Mouse (Mus musculus) left cerebral cortex, postnatal 4 days (tissue): ENCODE data around the gene Wwp2. TPM values are rescaled to one million over a fixed set of nuclear protein-coding genes. Genes with fewer than 3 reads are reported as not detected.
A peak's percentile ranks its signal among the peaks of the same experiment; 100 is the strongest.

Experiments used
- DNase-seq: peaks from one replicate; pipeline ENCODE4 v3.0.0-alpha.2; 2022
- intact Hi-C: fragments of 180-260 bp; cut with DNase I; formaldehyde crosslinking; loops from one replicate; pipeline ENCODE4 v1.15.1; 2025
- total RNA-seq, 2 experiments: library from RNA; stranded (reverse); gene quantifications; 2 replicates each; pipeline ENCODE4 v1.2.3; 2021

The Wwp2 gene
- total RNA-seq, 2 experiments from 2014 or later, result 37.3 to 41.5 TPM

GRCm38 (mm10) chr8:107546154-107546553, 110.0 kb downstream of the Wwp2 start:
- intact Hi-C loops, result no loop called here
- no peak for DNase-seq

- intact Hi-C loops, result no loop called here
- no peak for DNase-seq
These were observed 110.7 kb downstream of the Wwp2 start for GRCm38 (mm10) chr8:107546817-107547216.

GRCm38 (mm10) chr8:107552234-107552633, 116.1 kb downstream of the Wwp2 start:
- no peak for DNase-seq
- intact Hi-C loops, result no loop called here

GRCm38 (mm10) chr8:107555231-107555630, 119.1 kb downstream of the Wwp2 start:
- no peak for DNase-seq
- intact Hi-C loops, result no loop called here

- intact Hi-C loops, result no loop called here
- peak; percentile 73 for DNase-seq
These were observed 120.4 kb downstream of the Wwp2 start for GRCm38 (mm10) chr8:107556511-107556936.

GRCm38 (mm10) chr8:107560820-107561536, 124.8 kb downstream of the Wwp2 start:
- intact Hi-C loops, result no loop called here
- no peak for DNase-seq

- intact Hi-C loops, result no loop called here
- DNase-seq, result no peak
These were observed 126.0 kb downstream of the Wwp2 start for GRCm38 (mm10) chr8:107562164-107562563.

GRCm38 (mm10) chr8:107571046-107571445, 134.9 kb downstream of the Wwp2 start:
- intact Hi-C loops, result no loop called here
- no peak for DNase-seq

- intact Hi-C loops, result no loop called here
These were observed 135.4 kb downstream of the Wwp2 start for GRCm38 (mm10) chr8:107571486-107572135.

GRCm38 (mm10) chr8:107572497-107572896, 136.3 kb downstream of the Wwp2 start:
- intact Hi-C loops, result no loop called here

More at GRCm38 (mm10) chr8:107571486-107572135, 135.4 kb downstream of the Wwp2 start:
- DNase-seq, result no peak

GRCm38 (mm10) chr8:107574771-107575170, 138.6 kb downstream of the Wwp2 start:
- intact Hi-C loops, result no loop called here
- no peak for DNase-seq

More at GRCm38 (mm10) chr8:107572497-107572896, 136.3 kb downstream of the Wwp2 start:
- DNase-seq, result peak; percentile 79

GRCm38 (mm10) chr8:107576702-107577101, 140.5 kb downstream of the Wwp2 start:
- intact Hi-C loops, result loop anchor here (2.0 kb wide), 1 partner anchor 122 kb away; no protein-coding TSS in a partner anchor
- DNase-seq, result peak; percentile 91

- intact Hi-C loops, result loop anchor here (2.0 kb wide), 1 partner anchor 123 kb away; no protein-coding TSS in a partner anchor
- DNase-seq, result no peak
These were observed 141.5 kb downstream of the Wwp2 start for GRCm38 (mm10) chr8:107577640-107578039.

GRCm38 (mm10) chr8:107578132-107578531, 142.0 kb downstream of the Wwp2 start:
- no peak for DNase-seq
- intact Hi-C loops, result no loop called here

GRCm38 (mm10) chr8:107578541-107578940, 142.4 kb downstream of the Wwp2 start:
- intact Hi-C loops, result no loop called here
- DNase-seq, result no peak

- intact Hi-C loops, result no loop called here
- no peak for DNase-seq
These were observed 144.7 kb downstream of the Wwp2 start for GRCm38 (mm10) chr8:107580879-107581278.

- intact Hi-C loops, result no loop called here
These were observed 145.4 kb downstream of the Wwp2 start for GRCm38 (mm10) chr8:107581536-107581935.

GRCm38 (mm10) chr8:107582136-107582535, 146.0 kb downstream of the Wwp2 start:
- intact Hi-C loops, result no loop called here
- DNase-seq, result no peak

More at GRCm38 (mm10) chr8:107581536-107581935, 145.4 kb downstream of the Wwp2 start:
- no peak for DNase-seq

GRCm38 (mm10) chr8:107587429-107587994, 151.3 kb downstream of the Wwp2 start:
- intact Hi-C loops, result no loop called here
- DNase-seq, result peak; percentile 12

GRCm38 (mm10) chr8:107587995-107588780, 152.0 kb downstream of the Wwp2 start, which contains the start of gene Psmd7:
Psmd7 (minus strand) TSS chr8:107588464.
- intact Hi-C loops, result no loop called here

More at GRCm38 (mm10) chr8:107587995-107588780, 152.0 kb downstream of the Wwp2 start, which contains the start of gene Psmd7:
- peak; percentile 96 for DNase-seq
